25 mouse cellular contexts compared by ENCODE assay signal in the genomic region with DNA sequence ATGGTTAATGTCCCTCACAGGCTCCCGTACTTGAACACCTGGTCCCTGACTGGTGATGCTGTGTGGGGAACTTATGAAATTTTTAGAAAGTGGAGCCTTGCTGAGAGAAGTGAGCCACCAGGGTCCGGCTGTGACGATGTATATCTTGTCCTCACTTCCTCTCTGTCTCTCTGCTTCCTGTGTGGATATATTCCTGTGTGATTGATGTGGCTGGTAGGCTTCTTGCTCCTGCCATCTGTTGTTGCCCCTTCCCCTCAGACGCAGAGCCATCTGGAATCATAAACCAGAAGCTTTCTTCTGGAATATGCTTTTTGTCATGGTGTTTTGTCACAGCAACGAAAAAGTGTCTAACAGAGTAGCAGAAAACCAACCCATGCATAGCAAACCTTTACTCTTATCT.
DNase-seq lines count a peak whose midpoint lies in the region; ATAC-seq and TF ChIP-seq lines count a peak whose summit lies in the region.
"Had no signal": no experiment of that assay in that cellular context is flagged by ENCODE, and none has a peak within 500 bp of the region (broad histone marks: within the 10 kb centered on the region; RNA-seq: fewer than 3 reads in every experiment).

No protein-coding gene starts in this region.

- no peaks in the 10 kb centered on the region for H3K4me1 ChIP-seq in hindbrain, embryonic 15.5 days (replicated peaks)
- no peaks in the 10 kb centered on the region for H3K4me1 ChIP-seq in hindbrain, embryonic 14.5 days (replicated peaks; ENCODE audit: control insufficient read depth, insufficient read depth, low read length)
- peaks cover 0 to 7% of the 10 kb centered on the region in 2 experiments; a peak in 2 of 4 replicates for H3K4me1 ChIP-seq in CH12.LX (ENCODE audit: control insufficient read depth in 1 of 2, insufficient read depth in 2 of 2)
- H3K4me1 ChIP-seq: kidney, embryonic 15.5 days; limb, embryonic 12.5 days; liver, embryonic 12.5 days; neural tube, embryonic 13.5 days; stomach, embryonic 15.5 days had no signal

- DNase-seq in hindbrain, embryonic 14.5 days (ENCODE audit: low spot score) = no peak
- DNase-seq in CH12.LX (ENCODE audit: extremely low read depth) (peak; percentile 19), MN1 (ENCODE audit: low spot score) (no peak)
- peak; percentile 14 for DNase-seq in c-Kit-positive CD71-negative TER-119-negative erythroid progenitor cells, embryonic 14.5 days (ENCODE audit: low read depth)
- no peak for DNase-seq in right cerebral cortex, postnatal 10 days (ENCODE audit: low spot score in 2 of 2)
- DNase-seq: B cell, adult 2 months; cerebellum, adult 11 months; cerebellum, postnatal 10 days; embryo, embryonic 11 days; gastrocnemius, postnatal 36 days; heart, postnatal 10 days; kidney, postnatal 4 days; lung, adult 2 months; lung, postnatal 36 days had no signal

- 53% methylated on average over 5 of the region's 5 CpGs for WGBS in hindbrain, embryonic 15.5 days
- WGBS in hindbrain, embryonic 14.5 days = 63% methylated on average over 5 of the region's 5 CpGs

- H3K9ac ChIP-seq in hindbrain, embryonic 15.5 days = no peak overlapping the region
- no peak overlapping the region for H3K9ac ChIP-seq in hindbrain, embryonic 14.5 days
- H3K9ac ChIP-seq in CH12.LX (ENCODE audit: insufficient read depth, low read depth) = no peak overlapping the region
- H3K9ac ChIP-seq: kidney, embryonic 15.5 days; limb, embryonic 12.5 days; liver, embryonic 12.5 days; neural tube, embryonic 13.5 days; stomach, embryonic 15.5 days had no signal

- in situ Hi-C loops in CH12.LX (cut with MboI; ENCODE audit: low pct_ligation_motif_present, low pct_unique_long_range_greater_than_20kb, low sequenced_read_pairs) = no loop called here

- dilution Hi-C loops in CH12.LX (cut with MboI; ENCODE audit: extremely low pct_ligation_motif_present, extremely low pct_unique_long_range_greater_than_20kb, low sequenced_read_pairs) = no loop called here

- no peaks in the 10 kb centered on the region for H3K9me3 ChIP-seq in hindbrain, embryonic 15.5 days
- no peaks in the 10 kb centered on the region for H3K9me3 ChIP-seq in hindbrain, embryonic 14.5 days (ENCODE audit: control insufficient read depth, low read length)
- no peaks in the 10 kb centered on the region for H3K9me3 ChIP-seq in CH12.LX (replicated peaks; ENCODE audit: low read length)
- H3K9me3 ChIP-seq: liver, embryonic 12.5 days; stomach, embryonic 15.5 days had no signal

- ATAC-seq in hindbrain, embryonic 15.5 days (ENCODE audit: low FRiP score, low read depth) = peak; percentile 34; the same call in 1 of the 2 replicates
- ATAC-seq in hindbrain, embryonic 14.5 days (ENCODE audit: low FRiP score) = no peak
- ATAC-seq in megakaryocyte progenitor cell, adult 5-6 weeks (replicated peaks; ENCODE audit: poor library complexity) = peak; percentile 77
- ATAC-seq: hindbrain, postnatal 0 days; intestine, postnatal 0 days; liver, embryonic 12.5 days had no signal

- no peak for TF ChIP-seq EP300 in CH12.LX (IDR thresholded peaks at IDR 0.05; ENCODE audit: low read length)

- no peak for TF ChIP-seq RAD21 in CH12.LX (IDR thresholded peaks at IDR 0.05; ENCODE audit: low read depth, low read length)

- H3K27ac ChIP-seq in hindbrain, embryonic 15.5 days (replicated peaks) = no peak overlapping the region
- no peak overlapping the region for H3K27ac ChIP-seq in hindbrain, embryonic 14.5 days
- no peak overlapping the region for H3K27ac ChIP-seq in CH12.LX (ENCODE audit: insufficient read depth, low read depth)
- H3K27ac ChIP-seq: hindbrain, postnatal 0 days; kidney, embryonic 15.5 days; limb, embryonic 12.5 days; liver, embryonic 12.5 days; neural tube, embryonic 13.5 days; stomach, embryonic 15.5 days had no signal

- no peaks in the 10 kb centered on the region for H3K36me3 ChIP-seq in hindbrain, embryonic 15.5 days
- no peaks in the 10 kb centered on the region for H3K36me3 ChIP-seq in hindbrain, embryonic 14.5 days (replicated peaks; ENCODE audit: control insufficient read depth, insufficient read depth)
- H3K36me3 ChIP-seq in CH12.LX (replicated peaks in 1 of 2; ENCODE audit: control insufficient read depth in 1 of 2, insufficient read depth in 1 of 2, low read length in 1 of 2) = no peaks in the 10 kb centered on the region
- H3K36me3 ChIP-seq: neural tube, embryonic 13.5 days; stomach, embryonic 15.5 days had no signal

- no peak for TF ChIP-seq CTCF in CH12.LX (conservative IDR thresholded peaks at IDR 0.05 in 1 of 2, IDR thresholded peaks at IDR 0.05 in 1 of 2; ENCODE audit: low read depth in 2 of 2, low read length in 2 of 2)

- no peak for TF ChIP-seq POLR2A in CH12.LX (IDR thresholded peaks at IDR 0.05; ENCODE audit: low read depth, low read length)

- H3K4me3 ChIP-seq in hindbrain, embryonic 15.5 days = no peak overlapping the region
- H3K4me3 ChIP-seq in hindbrain, embryonic 14.5 days (replicated peaks; ENCODE audit: low read length) = no peak overlapping the region
- H3K4me3 ChIP-seq in CH12.LX (replicated peaks in 1 of 3; ENCODE audit: low read depth in 2 of 3, low read length in 2 of 3, poor library complexity in 1 of 3) = no peak overlapping the region
- H3K4me3 ChIP-seq: kidney, embryonic 15.5 days; limb, embryonic 12.5 days; liver, embryonic 12.5 days; neural tube, embryonic 13.5 days; stomach, embryonic 15.5 days had no signal

- no peaks in the 10 kb centered on the region for H3K27me3 ChIP-seq in hindbrain, embryonic 15.5 days
- H3K27me3 ChIP-seq in hindbrain, embryonic 14.5 days (ENCODE audit: control insufficient read depth, insufficient read depth, low read length) = no peaks in the 10 kb centered on the region
- no peaks in the 10 kb centered on the region for H3K27me3 ChIP-seq in CH12.LX (replicated peaks)
- H3K27me3 ChIP-seq: kidney, embryonic 15.5 days; limb, embryonic 12.5 days; liver, embryonic 12.5 days; neural tube, embryonic 13.5 days; stomach, embryonic 15.5 days had no signal

- H3K4me2 ChIP-seq in hindbrain, embryonic 15.5 days = no peak overlapping the region
- no peak overlapping the region for H3K4me2 ChIP-seq in hindbrain, embryonic 14.5 days (replicated peaks)
- H3K4me2 ChIP-seq in CH12.LX (ENCODE audit: insufficient read depth, low read depth, poor library complexity, severe bottlenecking) = no peak overlapping the region
- H3K4me2 ChIP-seq: heart, embryonic 11.5 days; kidney, embryonic 15.5 days; limb, embryonic 12.5 days; liver, embryonic 12.5 days; midbrain, embryonic 11.5 days; neural tube, embryonic 13.5 days; stomach, embryonic 15.5 days had no signal

- no peaks in the 10 kb centered on the region for H3K79me2 ChIP-seq in CH12.LX (replicated peaks; ENCODE audit: control insufficient read depth, extremely low read depth, insufficient read depth, poor library complexity, severe bottlenecking)

TF ChIP-seq in CH12.LX, 34 proteins besides CTCF, POLR2A, EP300 and RAD21:
- TF ChIP-seq CHD1 (IDR thresholded peaks at IDR 0.05; ENCODE audit: low read depth, low read length) (no peak), JUND (conservative IDR thresholded peaks at IDR 0.05; ENCODE audit: low read depth, low read length) (no peak)

Comparison
In these comparisons a context has a peak if more than half of its experiments do, and no peak if none do; other contexts are left out.
1. DNase-seq: peak in CH12.LX (single experiment) and c-Kit-positive CD71-negative TER-119-negative erythroid progenitor cells, embryonic 14.5 days (single experiment); none in hindbrain, embryonic 14.5 days (single experiment), MN1 (single experiment) and right cerebral cortex, postnatal 10 days (0 of 2).